30 mouse cellular contexts compared by ENCODE assay signal in the genomic region with DNA sequence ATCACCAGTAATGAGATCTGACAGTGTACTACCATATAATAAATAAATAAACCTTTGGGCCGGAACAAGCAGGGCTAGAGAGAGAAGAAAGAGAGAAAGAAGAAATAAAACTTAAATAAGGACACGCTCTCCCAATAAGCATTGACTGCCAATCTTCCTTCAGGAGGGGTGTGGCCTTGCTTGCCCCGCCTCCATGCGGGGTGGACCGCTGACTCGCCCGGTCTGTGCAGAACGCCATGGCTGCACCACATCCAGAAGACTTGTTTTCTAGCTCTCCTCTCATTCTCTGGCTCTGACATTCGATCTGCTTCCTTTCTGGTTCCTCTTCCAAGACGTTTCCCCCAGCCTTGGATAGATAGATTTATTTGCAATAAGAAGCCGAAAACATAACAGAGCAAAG. TPM values are rescaled to one million over a fixed set of nuclear protein-coding genes. Genes with fewer than 3 reads are reported as not detected.
DNase-seq lines count a peak whose midpoint lies in the region; TF ChIP-seq lines count a peak whose summit lies in the region.
"Had no signal": no experiment of that assay in that cellular context is flagged by ENCODE, and none has a peak within 500 bp of the region (broad histone marks: within the 10 kb centered on the region; RNA-seq: fewer than 3 reads in every experiment).

No protein-coding gene starts in this region.

- TF ChIP-seq POLR2A in testis, adult 2 months (IDR thresholded peaks at IDR 0.05; ENCODE audit: control insufficient read depth, low read depth, low read length): no peak

- no peak for TF ChIP-seq CTCF in testis, adult 2 months (IDR thresholded peaks at IDR 0.05; ENCODE audit: control insufficient read depth, insufficient read depth, insufficient replicate concordance, low read depth, low read length)

- peaks cover 4% of the 10 kb centered on the region; the same call in 1 of the 2 replicates for H3K4me1 ChIP-seq in testis, adult 2 months (ENCODE audit: control insufficient read depth, insufficient read depth, low read length)
- H3K4me1 ChIP-seq: embryonic facial prominence, embryonic 13.5 days; forebrain, embryonic 12.5 days; forebrain, embryonic 15.5 days; heart, embryonic 12.5 days; heart, embryonic 15.5 days; hindbrain, embryonic 10.5 days; hindbrain, embryonic 13.5 days; intestine, embryonic 15.5 days had no signal

- peak overlapping the region; percentile 27; the same call in 1 of the 2 replicates for H3K4me3 ChIP-seq in testis, adult 2 months (ENCODE audit: control insufficient read depth, low read depth, low read length)
- H3K4me3 ChIP-seq: embryonic facial prominence, embryonic 13.5 days; erythroblast, embryonic 14.5 days; forebrain, embryonic 12.5 days; forebrain, embryonic 15.5 days; heart, embryonic 12.5 days; heart, embryonic 15.5 days; hindbrain, embryonic 10.5 days; hindbrain, embryonic 13.5 days; intestine, embryonic 15.5 days had no signal

- no peaks in the 10 kb centered on the region for H3K27me3 ChIP-seq in testis, adult 2 months (ENCODE audit: control insufficient read depth, insufficient read depth, low read length)
- H3K27me3 ChIP-seq: CH12.LX; embryonic facial prominence, embryonic 13.5 days; forebrain, embryonic 12.5 days; forebrain, embryonic 15.5 days; heart, embryonic 15.5 days; hindbrain, embryonic 13.5 days; intestine, embryonic 15.5 days had no signal

- H3K36me3 ChIP-seq in testis, adult 2 months (ENCODE audit: control insufficient read depth, insufficient read depth, low read length): no peaks in the 10 kb centered on the region
- H3K36me3 ChIP-seq: embryonic facial prominence, embryonic 13.5 days; forebrain, embryonic 12.5 days; forebrain, embryonic 15.5 days; heart, embryonic 12.5 days; heart, embryonic 15.5 days; hindbrain, embryonic 10.5 days; hindbrain, embryonic 13.5 days; intestine, embryonic 15.5 days had no signal

- H3K27ac ChIP-seq in testis, adult 2 months (ENCODE audit: control insufficient read depth, insufficient read depth, low read depth, low read length): no peak overlapping the region
- H3K27ac ChIP-seq: embryonic facial prominence, embryonic 13.5 days; forebrain, embryonic 12.5 days; forebrain, embryonic 15.5 days; heart, embryonic 15.5 days; hindbrain, embryonic 10.5 days; hindbrain, embryonic 13.5 days; intestine, embryonic 15.5 days had no signal

- peak; percentile 49 for DNase-seq in adrenal gland, adult 2 months
- no peak for DNase-seq in adrenal gland, postnatal 4 days (ENCODE audit: low spot score in 2 of 2)
- no peak for DNase-seq in testis, postnatal 10 days (ENCODE audit: low spot score)
- peak; percentile 59 for DNase-seq in adrenal gland, postnatal 14 days
- DNase-seq in testis, postnatal 14 days (ENCODE audit: low spot score): peak; percentile 50
- no peak for DNase-seq in gastrocnemius, postnatal 36 days
- no peak for DNase-seq in kidney, adult 11 months
- DNase-seq: B cell, adult 2 months; cerebellum, adult 11 months; cerebellum, adult 2 months; cerebellum, adult 9-11 months; cerebellum, postnatal 25 days; heart, adult 18-20 months; heart, postnatal 10 days; heart, postnatal 36 days; kidney, adult 18-20 months; kidney, adult 9 months had no signal

- intact Hi-C loops in gastrocnemius, postnatal 36 days (cut with DNase I): no loop called here

RNA-seq across cellular contexts. Expression of gene Mybpc1, which starts 8.1 kb away (rescaled TPM):
- total RNA-seq in adrenal gland, adult 2 months (2021): 1 to 10 TPM in 1 of 2 experiments, under 1 TPM in 1; 0.12 to 1.1 TPM
- 0.15 and 0.40 TPM in 2 replicates for polyA plus RNA-seq in adrenal gland, adult 2 months (2012; rRNA removed)
- total RNA-seq in adrenal gland, postnatal 4 days (2021): 10 to 100 TPM; 28.9 to 88.8 TPM
- 2.1 TPM in 2 replicates for polyA plus RNA-seq in testis, adult 2 months (2012; rRNA removed)
- total RNA-seq in adrenal gland, postnatal 14 days (2021): 0.68 and 0.96 TPM in 2 replicates
- 1,000 to 10,000 TPM in 1 of 2 experiments, 100 to 1,000 TPM in 1; 775 to 1,264 TPM for total RNA-seq in gastrocnemius, postnatal 36 days (2021)
- total RNA-seq: CH12.LX; common myeloid progenitor, adult 5-6 weeks; MEL had no signal
- polyA plus RNA-seq: erythroblast, embryonic 14.5 days had no signal

Comparison
In these comparisons a context has a peak if more than half of its experiments do, and no peak if none do; other contexts are left out.
1. DNase-seq: peak in adrenal gland, adult 2 months (single experiment), adrenal gland, postnatal 14 days (single experiment) and testis, postnatal 14 days (single experiment); none in adrenal gland, postnatal 4 days (0 of 2), testis, postnatal 10 days (single experiment), gastrocnemius, postnatal 36 days (0 of 2) and kidney, adult 11 months (single experiment).
2. RNA of gene Mybpc1, which starts 8.1 kb away (total RNA-seq): 775 to 1,264 TPM in gastrocnemius, postnatal 36 days and 28.9 to 88.8 TPM in adrenal gland, postnatal 4 days; 0.12 to 1.1 TPM in adrenal gland, adult 2 months and 0.68 to 0.96 TPM in adrenal gland, postnatal 14 days; every median in the first group is over 10 times any median in the second.